Mouse (Mus musculus): ENCODE data around the gene Btn1a1. TPM values are rescaled to one million over a fixed set of nuclear protein-coding genes. Genes with fewer than 3 reads are reported as not detected.

Gene Btn1a1
- polyA plus RNA-seq, 2 experiments from 2014 or later, result not detected

GRCm38 (mm10) chr13:23412630-23413521, 52.8 kb downstream of the Btn1a1 start:
- ATAC-seq, result peak; percentile 57

GRCm38 (mm10) chr13:23412211-23412629, 53.5 kb downstream of the Btn1a1 start:
- peak; percentile 32 for ATAC-seq

GRCm38 (mm10) chr13:23411311-23412210, 54.1 kb downstream of the Btn1a1 start:
- ATAC-seq, result no peak

DNA sequence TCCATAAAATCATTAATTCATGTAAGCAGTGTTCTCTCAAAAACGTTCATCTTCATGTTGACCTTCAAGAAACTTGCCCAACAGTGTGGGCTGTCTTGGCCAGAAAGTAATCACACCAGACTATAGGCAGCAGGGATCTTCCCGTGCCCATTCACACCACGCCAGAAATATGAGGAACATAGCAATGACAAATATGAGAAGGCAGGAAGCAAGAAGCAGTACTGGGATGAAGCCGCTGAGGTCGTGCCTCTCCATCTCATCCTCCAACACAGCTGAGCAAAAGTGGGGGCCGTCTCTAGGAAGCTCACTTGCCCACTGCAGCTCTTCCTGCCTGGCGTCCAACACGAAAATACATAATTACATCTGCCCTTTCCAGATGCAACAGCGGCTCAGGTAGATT, 55.1 kb downstream of the Btn1a1 start:
- ATAC-seq, result no peak

Other genes starting within 250 kb of the Btn1a1 start
- gene Vmn1r222, start 230.0 kb downstream of the Btn1a1 start, polyA plus RNA-seq (2017; shearing (Covaris generic)), result not detected
- gene Vmn1r223, start 218.8 kb downstream of the Btn1a1 start, polyA plus RNA-seq (2017; shearing (Covaris generic)), result not detected
- 10 to 100 TPM; 29.2 to 34.1 TPM for gene Zfp322a, start 96.7 kb downstream of the Btn1a1 start, polyA plus RNA-seq (2017; shearing (Covaris generic))
- 10 to 100 TPM; 10.4 to 11.1 TPM for gene Abt1, start 42.0 kb downstream of the Btn1a1 start, polyA plus RNA-seq (2017; shearing (Covaris generic))
- not detected for gene Btn2a2, start 23.0 kb upstream of the Btn1a1 start, polyA plus RNA-seq (2017; shearing (Covaris generic))
- gene Hist1h4h, start 65.1 kb upstream of the Btn1a1 start, polyA plus RNA-seq (2017; shearing (Covaris generic)), result 1 to 10 TPM; 2.7 to 3.2 TPM
- not detected for gene Hist1h2af, start 68.0 kb upstream of the Btn1a1 start, polyA plus RNA-seq (2017; shearing (Covaris generic))
- 1 to 10 TPM in 1 of 2 experiments, not detected in 1; 1.1 TPM for gene Hist1h3g, start 69.5 kb upstream of the Btn1a1 start, polyA plus RNA-seq (2017; shearing (Covaris generic))
- gene Hist1h2bh, start 77.5 kb upstream of the Btn1a1 start, polyA plus RNA-seq (2017; shearing (Covaris generic)), result under 1 TPM in 1 of 2 experiments, not detected in 1; 0.38 TPM
- 1 to 10 TPM in 1 of 2 experiments, not detected in 1; 1.1 TPM for gene Hist1h3f, start 78.2 kb upstream of the Btn1a1 start, polyA plus RNA-seq (2017; shearing (Covaris generic))
- 1 to 10 TPM in 1 of 2 experiments, not detected in 1; 2.8 TPM for gene Hist1h4f, start 85.7 kb upstream of the Btn1a1 start, polyA plus RNA-seq (2017; shearing (Covaris generic))
- under 1 TPM; 0.31 to 0.79 TPM for gene Hist1h1d, start 87.4 kb upstream of the Btn1a1 start, polyA plus RNA-seq (2017; shearing (Covaris generic))
- 1 to 10 TPM in 1 of 2 experiments, under 1 TPM in 1; 0.86 to 1.6 TPM for gene Hist1h3e, start 96.5 kb upstream of the Btn1a1 start, polyA plus RNA-seq (2017; shearing (Covaris generic))
- gene Hist1h2ae, start 105.3 kb upstream of the Btn1a1 start, polyA plus RNA-seq (2017; shearing (Covaris generic)), result 10 to 100 TPM; 26.7 to 59.1 TPM
- gene Hist1h2bg, start 105.5 kb upstream of the Btn1a1 start, polyA plus RNA-seq (2017; shearing (Covaris generic)), result 1 to 10 TPM; 4.0 to 5.7 TPM
- gene Hist1h2bf, start 108.3 kb upstream of the Btn1a1 start, polyA plus RNA-seq (2017; shearing (Covaris generic)), result under 1 TPM in 1 of 2 experiments, not detected in 1; 0.83 TPM
- gene Hist1h2ad, start 108.5 kb upstream of the Btn1a1 start, polyA plus RNA-seq (2017; shearing (Covaris generic)), result 1 to 10 TPM in 1 of 2 experiments, not detected in 1; 2.3 TPM
- gene Hist1h3d, start 109.9 kb upstream of the Btn1a1 start, polyA plus RNA-seq (2017; shearing (Covaris generic)), result not detected
- gene Hist1h4d, start 115.7 kb upstream of the Btn1a1 start, polyA plus RNA-seq (2017; shearing (Covaris generic)), result 10 to 100 TPM; 36.8 to 39.3 TPM
- gene Hist1h2be, start 155.2 kb upstream of the Btn1a1 start, polyA plus RNA-seq (2017; shearing (Covaris generic)), result 1 to 10 TPM; 1.5 to 1.7 TPM
- 10 to 100 TPM; 11.9 to 13.5 TPM for gene Hist1h1e, start 156.7 kb upstream of the Btn1a1 start, polyA plus RNA-seq (2017; shearing (Covaris generic))
- gene Hist1h2ac, start 218.0 kb upstream of the Btn1a1 start, polyA plus RNA-seq (2017; shearing (Covaris generic)), result under 1 TPM in 1 of 2 experiments, not detected in 1; 0.28 TPM
- gene Hist1h2bc, start 218.3 kb upstream of the Btn1a1 start, polyA plus RNA-seq (2017; shearing (Covaris generic)), result 1 to 10 TPM in 1 of 2 experiments, under 1 TPM in 1; 0.85 to 5.4 TPM
- gene Hist1h1t, start 229.9 kb upstream of the Btn1a1 start, polyA plus RNA-seq (2017; shearing (Covaris generic)), result not detected
- gene Hist1h4c, start 232.6 kb upstream of the Btn1a1 start, polyA plus RNA-seq (2017; shearing (Covaris generic)), result 1 to 10 TPM in 1 of 2 experiments, under 1 TPM in 1; 0.57 to 7.4 TPM
- under 1 TPM in 1 of 2 experiments, not detected in 1; 0.80 TPM for gene Hfe, start 245.0 kb upstream of the Btn1a1 start, polyA plus RNA-seq (2017; shearing (Covaris generic))